Mouse (Mus musculus) liver, embryonic 13.5 days (tissue): ENCODE measurements around the gene Opn3. TPM values are rescaled to one million over a fixed set of nuclear protein-coding genes. Genes with fewer than 3 reads are reported as not detected.

ENCODE experiments used
- ATAC-seq: fragments of 200-750 bp; cut with Nextera tagmentation; 2 replicates; pipeline ENCODE4 v1.8.0; 2017; ENCODE audit warnings: low read depth, mild to moderate bottlenecking, moderate number of reproducible peaks, moderate library complexity
- DNase-seq: peaks from one replicate; pipeline ENCODE4 v3.0.0; 2022
- H3K27ac ChIP-seq: fragments of 300-500 bp; sonication (generic); 2 replicates; pipeline ENCODE4 v1.5.1; 2015; ENCODE audit warnings: moderate library complexity, mild to moderate bottlenecking, inconsistent platforms
- H3K27me3 ChIP-seq: fragments of 300-500 bp; sonication (generic); 2 replicates; pipeline ENCODE4 v1.6.1; 2015; ENCODE audit warnings: mild to moderate bottlenecking, inconsistent platforms
- H3K36me3 ChIP-seq: fragments of 300-500 bp; sonication (generic); 2 replicates; pipeline ENCODE4 v1.6.1; 2015; ENCODE audit warnings: mild to moderate bottlenecking, inconsistent platforms
- H3K4me1 ChIP-seq: fragments of 300-500 bp; sonication (generic); replicated peaks from 2 replicates; pipeline ENCODE4 v1.6.1; 2015; ENCODE audit warnings: inconsistent platforms
- H3K4me2 ChIP-seq: fragments of 300-500 bp; sonication (generic); 2 replicates; pipeline ENCODE4 v1.6.1; 2015; ENCODE audit warnings: inconsistent platforms, mild to moderate bottlenecking, moderate library complexity
- H3K4me3 ChIP-seq: fragments of 300-500 bp; sonication (generic); replicated peaks from 2 replicates; pipeline ENCODE4 v1.5.1; 2015; ENCODE audit warnings: mild to moderate bottlenecking, inconsistent platforms
- H3K9ac ChIP-seq: fragments of 300-500 bp; sonication (generic); 2 replicates; pipeline ENCODE4 v1.6.1; 2015; ENCODE audit warnings: mild to moderate bottlenecking, inconsistent platforms
- H3K9me3 ChIP-seq: fragments of 300-500 bp; sonication (generic); replicated peaks from 2 replicates; pipeline ENCODE4 v1.6.1; 2016; ENCODE audit warnings: inconsistent platforms
- WGBS: fragments of 180-500 bp; shearing (Covaris S2); methylation state at CpG from one replicate; pipeline ENCODE4 v1.1.7; 2015; ENCODE audit not compliant: insufficient replicate concordance; 5-methylcytosine and 5-hydroxymethylcytosine counted together
- polyA plus RNA-seq: library from polyadenylated mRNA; unstranded; fragments of >200 nt; fragmentation: Nextera tagmentation; extraction: Ambion mirVana; gene quantifications from 2 replicates; pipeline ENCODE4 v1.2.1, GENCODE M21; 2015

Opn3 gene
- polyA plus RNA-seq, 1 experiment from 2014 or later = 1.5 TPM

DNA sequence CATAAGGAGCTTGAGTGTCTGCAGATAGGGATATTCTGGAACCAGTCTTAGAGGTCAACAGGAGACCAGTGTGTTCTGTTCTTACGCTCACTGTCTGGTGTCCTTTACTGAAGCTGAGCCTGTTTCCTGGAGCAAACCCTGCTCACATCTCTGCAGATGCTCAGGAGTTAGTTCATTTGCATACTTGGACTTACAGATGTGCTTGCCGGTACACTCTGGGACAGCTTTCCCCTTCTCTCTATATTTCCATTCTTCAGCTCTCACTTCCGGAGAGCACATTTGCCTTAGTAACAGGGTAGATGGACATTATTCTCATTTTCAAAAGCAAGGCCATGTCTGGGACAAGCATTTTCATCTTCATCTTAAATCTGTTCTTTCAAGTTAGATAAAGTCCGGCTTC is 44.0 kb downstream of the Opn3 start:
- Histone ChIP-seq H3K27me3 (no peaks in the 10 kb centered on the region), H3K4me3 (no peak overlapping the region), H3K27ac (no peak overlapping the region), H3K36me3 (0 out of 2 replicates have a peak, but pooled peaks cover 3% of the 10 kb centered on the region), H3K9me3 (no peaks in the 10 kb centered on the region), H3K4me1 (no peaks in the 10 kb centered on the region), H3K4me2 (no peak overlapping the region), H3K9ac (no peak overlapping the region)
- WGBS = 82% methylated on average over 4 of the region's 4 CpGs
- no peak for DNase-seq
- no peak for ATAC-seq

DNA sequence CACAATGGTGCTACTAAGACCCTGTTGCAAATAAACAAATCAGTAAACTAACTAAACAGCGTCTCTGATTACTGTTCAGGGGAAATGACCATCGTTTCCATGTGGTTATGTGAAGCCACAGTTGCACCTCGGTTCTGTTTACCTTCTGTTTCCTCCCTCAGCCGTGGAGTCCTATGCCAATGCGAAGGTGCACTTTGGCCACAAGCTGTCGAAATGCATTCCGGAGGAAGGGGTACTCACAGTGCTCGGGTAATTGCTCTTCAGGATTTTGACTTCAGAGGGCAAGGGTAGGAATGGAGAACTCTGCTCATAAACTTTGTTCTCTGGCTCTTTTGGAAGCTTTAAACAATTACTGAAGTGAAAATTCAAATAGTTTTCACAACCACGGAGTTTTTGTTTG is 45.6 kb downstream of the Opn3 start:
- H3K4me3 ChIP-seq = no peak overlapping the region
- 0 out of 2 replicates have a peak, but pooled peaks cover 1% of the 10 kb centered on the region for H3K36me3 ChIP-seq
- WGBS = 25% methylated on average over 9 of the region's 9 CpGs
- no peaks in the 10 kb centered on the region for H3K27me3 ChIP-seq
- no peaks in the 10 kb centered on the region for H3K9me3 ChIP-seq
- ATAC-seq = peak; percentile 69
- no peak overlapping the region for H3K9ac ChIP-seq
- H3K4me2 ChIP-seq = no peak overlapping the region
- peak overlapping the region; percentile 37; the same call in 1 of the 2 replicates for H3K27ac ChIP-seq
- no peak for DNase-seq
- H3K4me1 ChIP-seq = no peaks in the 10 kb centered on the region

DNA sequence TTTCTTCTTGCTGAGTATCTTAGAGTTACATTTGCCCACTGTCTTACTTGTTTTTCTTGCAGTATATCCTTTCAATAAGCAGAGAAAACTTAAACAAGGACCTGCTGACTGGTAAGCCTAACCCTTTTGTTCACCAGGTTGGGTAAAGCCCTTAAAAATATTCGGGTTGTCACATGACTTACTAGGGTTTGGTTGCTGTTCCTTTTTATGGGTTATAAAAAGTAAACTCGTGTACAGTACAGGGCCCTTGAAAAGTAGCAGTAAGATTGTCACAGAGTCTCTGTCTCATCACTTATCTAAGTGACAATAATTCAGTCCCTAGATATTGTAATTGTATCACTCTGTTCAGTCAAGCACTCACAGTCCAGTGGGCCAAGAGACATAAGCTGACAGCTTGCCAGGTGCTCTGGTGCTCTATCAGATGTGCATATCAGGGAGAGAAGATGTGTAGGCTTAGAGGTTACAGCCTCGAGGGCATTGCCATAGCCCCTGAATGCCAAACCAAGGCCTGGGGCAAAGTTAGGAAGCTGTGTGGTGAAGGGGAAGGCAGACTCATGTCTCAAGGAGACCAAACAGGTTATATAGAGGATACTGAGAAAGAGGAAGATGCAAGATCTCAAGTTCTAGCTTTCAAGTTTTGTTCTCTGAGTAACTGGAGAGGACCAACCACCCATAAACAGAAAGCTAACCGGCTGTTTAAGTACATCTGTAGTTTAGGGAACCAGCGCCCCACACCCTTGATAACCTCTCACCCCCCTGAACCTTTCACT is 48.9 kb downstream of the Opn3 start:
- ATAC-seq (no peak), DNase-seq (no peak)
- no peaks in the 10 kb centered on the region for H3K36me3 ChIP-seq
- no peak overlapping the region for H3K9ac ChIP-seq
- no peak overlapping the region for H3K27ac ChIP-seq
- no peaks in the 10 kb centered on the region for H3K27me3 ChIP-seq
- no peaks in the 10 kb centered on the region for H3K9me3 ChIP-seq
- 0 out of 2 replicates have a peak, but pooled peaks cover 5% of the 10 kb centered on the region for H3K4me1 ChIP-seq
- H3K4me3 ChIP-seq = no peak overlapping the region
- no peak overlapping the region for H3K4me2 ChIP-seq
- WGBS = 42% methylated on average over 5 of the region's 5 CpGs

DNA sequence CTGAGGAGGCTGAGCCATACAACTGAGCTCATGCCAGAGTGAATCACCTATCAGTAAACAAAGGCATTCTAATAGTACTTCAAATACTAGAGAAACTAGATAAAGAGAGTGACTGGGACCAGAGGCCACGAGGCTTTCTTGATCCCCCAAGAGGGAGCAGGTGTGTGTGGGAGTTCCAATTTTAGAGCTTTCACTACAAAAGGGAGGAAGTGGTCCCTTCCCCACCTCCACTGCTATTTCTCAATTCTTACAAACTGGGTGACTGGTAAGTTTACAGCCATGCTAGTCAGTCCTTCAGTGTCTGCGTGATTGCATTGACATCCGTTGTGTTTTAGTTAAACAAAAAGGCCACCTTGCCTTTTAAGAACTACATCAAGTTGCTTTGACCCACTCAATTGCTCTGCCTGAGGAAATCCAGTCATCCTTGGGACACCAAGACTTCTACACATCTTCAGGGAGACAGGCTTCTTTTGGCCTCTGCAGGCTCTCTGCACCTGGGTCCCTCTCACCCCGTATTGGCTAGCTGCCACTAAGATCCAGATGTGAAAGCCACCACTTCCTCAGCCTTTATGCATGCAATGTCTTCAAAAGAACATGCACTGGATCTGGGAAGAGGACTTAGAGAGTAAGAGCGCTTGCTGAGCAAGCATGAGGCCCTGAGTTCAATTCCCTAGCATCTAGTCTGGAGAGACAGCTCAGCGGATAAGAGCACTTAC is 52.0 kb downstream of the Opn3 start:
- Histone ChIP-seq H3K4me2 (no peak overlapping the region), H3K27me3 (no peaks in the 10 kb centered on the region), H3K4me1 (0 out of 2 replicates have a peak, but pooled peaks cover 5% of the 10 kb centered on the region), H3K36me3 (no peaks in the 10 kb centered on the region), H3K27ac (no peak overlapping the region), H3K4me3 (no peak overlapping the region), H3K9ac (no peak overlapping the region), H3K9me3 (no peaks in the 10 kb centered on the region)
- ATAC-seq (no peak), DNase-seq (no peak)
- 55% methylated on average over 6 of the region's 6 CpGs for WGBS

DNA sequence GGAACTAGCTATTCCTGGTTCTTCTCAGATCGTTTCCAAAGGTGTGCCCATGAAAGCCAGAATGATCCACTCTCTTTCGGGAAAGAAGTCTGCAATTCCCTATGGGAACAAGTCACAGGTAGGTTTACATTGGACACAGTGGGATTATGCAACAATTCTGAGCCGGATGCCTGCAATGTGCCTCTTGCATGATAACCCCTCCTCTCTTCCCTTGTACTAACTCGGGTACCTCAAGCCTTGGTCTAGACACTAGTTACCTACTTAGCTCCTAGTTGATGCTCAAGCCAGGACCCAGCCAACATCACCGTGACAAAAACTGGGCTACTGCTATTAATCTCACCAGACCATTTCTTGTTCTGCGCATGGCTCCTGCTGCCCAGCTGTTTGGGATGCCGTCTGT is 53.5 kb downstream of the Opn3 start:
- Histone ChIP-seq H3K4me2 (no peak overlapping the region), H3K4me3 (no peak overlapping the region), H3K27me3 (no peaks in the 10 kb centered on the region), H3K36me3 (no peaks in the 10 kb centered on the region), H3K9ac (no peak overlapping the region), H3K9me3 (no peaks in the 10 kb centered on the region), H3K4me1 (0 out of 2 replicates have a peak, but pooled peaks cover 5% of the 10 kb centered on the region), H3K27ac (no peak overlapping the region)
- DNase-seq = no peak
- ATAC-seq = peak; percentile 36; the same call in 1 of the 2 replicates
- WGBS = 62% methylated on average over 7 of the region's 7 CpGs

DNA sequence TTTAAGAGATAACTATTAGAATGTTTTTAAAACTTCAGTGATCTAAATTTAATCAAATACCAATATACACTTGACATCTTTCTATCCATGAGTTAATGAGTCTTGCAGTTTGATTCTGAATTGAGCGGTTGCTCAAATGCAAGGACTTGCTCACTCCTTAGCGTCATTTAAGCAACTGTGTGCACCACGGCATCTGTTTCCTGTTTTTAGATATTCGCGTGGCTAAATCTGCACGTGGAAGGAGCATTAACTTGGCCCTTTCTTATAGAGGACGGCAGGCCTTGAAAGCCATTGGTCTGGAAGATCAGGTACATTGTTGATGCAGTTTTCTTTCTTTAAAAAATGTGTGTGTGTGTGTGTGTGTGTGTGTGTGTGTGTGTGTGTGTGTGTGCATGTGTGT is 54.9 kb downstream of the Opn3 start:
- 30% methylated on average over 7 of the region's 7 CpGs for WGBS
- Histone ChIP-seq H3K9ac (no peak overlapping the region), H3K36me3 (no peaks in the 10 kb centered on the region), H3K4me1 (0 out of 2 replicates have a peak, but pooled peaks cover 5% of the 10 kb centered on the region), H3K27me3 (no peaks in the 10 kb centered on the region), H3K4me2 (no peak overlapping the region), H3K9me3 (no peaks in the 10 kb centered on the region), H3K27ac (no peak overlapping the region), H3K4me3 (no peak overlapping the region)
- no peak for ATAC-seq
- DNase-seq = no peak

DNA sequence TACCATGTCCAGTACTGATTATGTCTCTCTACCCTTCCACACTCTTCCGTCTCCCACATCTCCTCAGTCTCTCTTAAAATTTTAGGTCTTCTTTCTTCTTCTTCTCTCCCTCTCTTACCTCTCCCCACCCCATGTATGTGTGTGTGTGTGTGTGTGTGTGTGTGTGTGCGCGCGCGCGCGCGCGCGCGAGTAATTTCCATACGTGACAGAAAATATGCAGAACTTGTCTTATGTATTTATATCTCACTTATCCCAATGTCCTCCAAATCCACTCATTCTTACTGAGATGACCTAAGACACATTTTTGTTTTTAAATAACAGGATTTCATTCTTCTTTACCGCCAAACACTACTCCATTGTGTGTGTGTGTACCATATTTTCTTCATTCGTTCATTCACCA is 60.1 kb downstream of the Opn3 start:
- Histone ChIP-seq H3K9me3 (no peaks in the 10 kb centered on the region), H3K27me3 (no peaks in the 10 kb centered on the region), H3K4me2 (peak overlapping the region; percentile 17; the same call in 1 of the 2 replicates), H3K9ac (no peak overlapping the region), H3K4me3 (no peak overlapping the region), H3K4me1 (peaks cover 9% of the 10 kb centered on the region; the same call in 1 of the 2 replicates), H3K36me3 (no peaks in the 10 kb centered on the region), H3K27ac (no peak overlapping the region)
- WGBS = 91% methylated on average over 14 of the region's 14 CpGs
- DNase-seq (no peak), ATAC-seq (no peak)

- 38% methylated on average over 10 of the region's 10 CpGs for WGBS
- no peak overlapping the region for H3K9ac ChIP-seq
- DNase-seq (no peak), ATAC-seq (no peak)
- no peaks in the 10 kb centered on the region for H3K36me3 ChIP-seq
- no peak overlapping the region; the same call in 1 of the 2 replicates for H3K27ac ChIP-seq
- H3K27me3 ChIP-seq = no peaks in the 10 kb centered on the region
- peaks cover 9% of the 10 kb centered on the region; the same call in 1 of the 2 replicates for H3K4me1 ChIP-seq
- H3K9me3 ChIP-seq = no peaks in the 10 kb centered on the region
- no peak overlapping the region for H3K4me3 ChIP-seq
- peak overlapping the region; percentile 25 for H3K4me2 ChIP-seq
These were observed 60.8 kb downstream of the Opn3 start for GRCm38 (mm10) chr1:175631721-175632221.

GRCm38 (mm10) chr1:175631080-175631479 is 61.5 kb downstream of the Opn3 start:
- H3K27ac ChIP-seq = no peak overlapping the region
- WGBS = 54% methylated on average over 3 of the region's 3 CpGs
- no peak for DNase-seq

DNA sequence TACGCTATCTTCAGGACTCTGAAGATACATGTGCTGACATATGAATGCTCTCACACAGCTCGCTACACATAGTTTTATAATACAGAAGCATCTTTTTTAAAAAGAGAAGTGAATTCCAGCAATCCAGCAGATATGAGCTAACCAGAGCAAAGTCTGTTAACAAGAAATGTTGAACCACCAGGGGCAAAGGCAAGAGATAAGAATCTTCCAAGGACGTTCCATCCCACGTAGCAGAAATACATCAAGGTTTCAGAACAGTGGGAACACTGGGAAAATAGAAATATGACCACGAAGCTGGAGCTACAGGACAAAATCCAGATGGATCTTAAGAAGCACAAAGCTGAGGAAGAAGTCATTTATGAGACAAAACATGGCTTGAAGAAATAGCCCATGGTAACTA is 62.2 kb downstream of the Opn3 start:
- ATAC-seq (no peak), DNase-seq (no peak)
- 66% methylated on average over 5 of the region's 5 CpGs for WGBS

More at GRCm38 (mm10) chr1:175631080-175631479, 61.5 kb downstream of the Opn3 start:
- ATAC-seq = no peak
- H3K4me2 ChIP-seq = no peak overlapping the region
- peaks cover 11% of the 10 kb centered on the region; the same call in 1 of the 2 replicates for H3K4me1 ChIP-seq
- H3K4me3 ChIP-seq = no peak overlapping the region
- H3K27me3 ChIP-seq = no peaks in the 10 kb centered on the region
- H3K9me3 ChIP-seq = no peaks in the 10 kb centered on the region
- no peaks in the 10 kb centered on the region for H3K36me3 ChIP-seq
- H3K9ac ChIP-seq = no peak overlapping the region

DNA sequence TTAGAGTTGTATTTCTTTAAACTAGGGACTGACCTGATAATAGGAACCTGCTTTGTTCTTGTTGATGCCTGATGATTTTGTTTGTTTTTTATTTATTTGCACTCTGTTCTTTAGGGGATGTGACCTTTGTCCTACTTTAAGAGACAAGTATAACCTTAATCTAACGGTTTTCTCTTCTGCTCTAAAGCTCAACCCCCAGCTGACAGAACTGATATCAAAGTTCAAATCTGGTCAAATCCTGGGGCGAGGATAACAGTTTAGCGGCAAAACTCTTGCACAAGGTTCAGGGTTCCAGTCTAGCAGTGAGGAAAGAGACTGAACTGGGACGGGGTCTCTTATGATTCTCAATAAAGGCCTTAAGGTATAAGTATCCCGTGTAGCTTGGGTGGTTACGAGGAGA is 63.3 kb downstream of the Opn3 start:
- ATAC-seq (no peak), DNase-seq (no peak)
- Histone ChIP-seq H3K4me3 (no peak overlapping the region), H3K27ac (no peak overlapping the region), H3K4me1 (peaks cover 19% of the 10 kb centered on the region), H3K4me2 (no peak overlapping the region), H3K9me3 (no peaks in the 10 kb centered on the region), H3K36me3 (no peaks in the 10 kb centered on the region), H3K27me3 (no peaks in the 10 kb centered on the region), H3K9ac (no peak overlapping the region)
- 56% methylated on average over 6 of the region's 6 CpGs for WGBS

More for the DNA sequence above, 62.2 kb downstream of the Opn3 start:
- no peaks in the 10 kb centered on the region for H3K27me3 ChIP-seq
- no peak overlapping the region for H3K4me3 ChIP-seq
- no peak overlapping the region for H3K27ac ChIP-seq
- no peak overlapping the region for H3K9ac ChIP-seq
- no peak overlapping the region for H3K4me2 ChIP-seq
- no peaks in the 10 kb centered on the region for H3K9me3 ChIP-seq
- H3K4me1 ChIP-seq = peaks cover 11% of the 10 kb centered on the region; the same call in 1 of the 2 replicates
- H3K36me3 ChIP-seq = no peaks in the 10 kb centered on the region
